Mouse (Mus musculus) subcutaneous adipose tissue, adult 2 months (tissue): Measurements from ENCODE around the gene Fam57a. TPM values are rescaled to one million over a fixed set of nuclear protein-coding genes. Genes with fewer than 3 reads are reported as not detected.

ENCODE experiments used
- polyA plus RNA-seq: library from polyadenylated mRNA; depleted of rRNA; stranded (reverse); fragments of >200 nt; gene quantifications from 2 replicates; pipeline ENCODE4 v1.2.3, GENCODE M21; 2012; ENCODE audit warnings: low replicate concordance; rRNA removed

Gene Fam57a
- polyA plus RNA-seq: 13.5 and 32.9 TPM in 2 replicates

GRCm38 (mm10) chr11:76179495-76180145, at the start of gene Fam57a, which contains the start of gene Vps53:
Fam57a (plus strand) TSS chr11:76179671.
Vps53 (minus strand) TSS chr11:76179647.

GRCm38 (mm10) chr11:76217390-76217800, 37.9 kb downstream of the Fam57a start, which contains the start of the genes Dbil5 and Gemin4:
Dbil5 (plus strand) TSS chr11:76217608.
Gemin4 (minus strand) TSS chr11:76217664.

GRCm38 (mm10) chr11:76242901-76243810, 63.7 kb downstream of the Fam57a start, which contains the start of the genes Mrm3 and Glod4:
Mrm3 (plus strand) TSS chr11:76243715.
Glod4 (minus strand) TSS chr11:76243725.

Other genes with a start within 250 kb of the Fam57a start
- gene Rph3al, start 241.2 kb upstream of the Fam57a start, polyA plus RNA-seq: 3.5 and 8.7 TPM in 2 replicates
- 0.18 TPM in 1 of 2 replicates, not detected in the other for gene 1700016K19Rik, start 179.8 kb upstream of the Fam57a start, polyA plus RNA-seq
- 38.9 and 88.7 TPM in 2 replicates for gene Rflnb, start 151.9 kb upstream of the Fam57a start, polyA plus RNA-seq
- 30.9 and 34.8 TPM in 2 replicates for gene Vps53, start within 50 bp of the Fam57a start, polyA plus RNA-seq
- 0.35 and 1.4 TPM in 2 replicates for gene Dbil5, start 37.9 kb downstream of the Fam57a start, polyA plus RNA-seq
- 6.1 and 16.4 TPM in 2 replicates for gene Gemin4, start 38.0 kb downstream of the Fam57a start, polyA plus RNA-seq
- 10.0 and 10.2 TPM in 2 replicates for gene Mrm3, start 64.0 kb downstream of the Fam57a start, polyA plus RNA-seq
- gene Glod4, start 64.1 kb downstream of the Fam57a start, polyA plus RNA-seq: 13.7 and 14.2 TPM in 2 replicates
- 13.5 and 54.3 TPM in 2 replicates for gene Nxn, start 219.5 kb downstream of the Fam57a start, polyA plus RNA-seq
- 12.5 and 14.8 TPM in 2 replicates for gene Timm22, start 227.3 kb downstream of the Fam57a start, polyA plus RNA-seq